Mouse (Mus musculus) stomach, embryonic 14.5 days (tissue): ENCODE results near the gene Zmym5. TPM values are rescaled to one million over a fixed set of nuclear protein-coding genes. Genes with fewer than 3 reads are reported as not detected.
A peak's percentile ranks its signal among the peaks of the same experiment; 100 is the strongest.
"Not testable (repeated sequence)": the region's sequence is repeated elsewhere in the genome, so short reads cannot be mapped to it uniquely, and the experiment has no call there.

ENCODE experiments used
- ATAC-seq: fragments of 200-750 bp; cut with Nextera tagmentation; 2 replicates; pipeline ENCODE4 v1.8.0; 2017; ENCODE audit warnings: low read depth, moderate TSS enrichment; ENCODE audit not compliant: insufficient number of reproducible peaks, insufficient read depth, low FRiP score
- H3K27ac ChIP-seq: fragments of 300-500 bp; sonication (generic); 2 replicates; pipeline ENCODE4 v1.5.1; 2014; ENCODE audit warnings: mild to moderate bottlenecking, low read length, moderate library complexity, mixed read lengths
- H3K27me3 ChIP-seq: fragments of 300-500 bp; sonication (generic); 2 replicates; pipeline ENCODE4 v1.6.1; 2014; ENCODE audit warnings: low read length, control low read depth, mixed read lengths; ENCODE audit not compliant: control insufficient read depth, insufficient read depth
- H3K36me3 ChIP-seq: fragments of 300-500 bp; sonication (generic); 2 replicates; pipeline ENCODE4 v1.6.1; 2014; ENCODE audit warnings: mild to moderate bottlenecking, control low read depth, low read length, moderate library complexity, mixed read lengths; ENCODE audit not compliant: control insufficient read depth, insufficient read depth
- H3K4me1 ChIP-seq: fragments of 300-500 bp; sonication (generic); 2 replicates; pipeline ENCODE4 v1.6.1; 2014; ENCODE audit warnings: low read length, control low read depth, mixed read lengths; ENCODE audit not compliant: control insufficient read depth, insufficient read depth
- H3K4me2 ChIP-seq: fragments of 300-500 bp; sonication (generic); replicated peaks from 2 replicates; pipeline ENCODE4 v1.6.1; 2014; ENCODE audit warnings: low read depth, low read length, control low read depth
- H3K4me3 ChIP-seq: fragments of 300-500 bp; sonication (generic); 2 replicates; pipeline ENCODE4 v1.5.1; 2014; ENCODE audit warnings: low read depth, low read length, control low read depth
- H3K9ac ChIP-seq: fragments of 300-500 bp; sonication (generic); replicated peaks from 2 replicates; pipeline ENCODE4 v1.6.1; 2014; ENCODE audit warnings: low read depth, mild to moderate bottlenecking, control low read depth, low read length, moderate library complexity, mixed read lengths
- H3K9me3 ChIP-seq: fragments of 300-500 bp; sonication (generic); 2 replicates; pipeline ENCODE4 v1.6.1; 2016; ENCODE audit warnings: low read depth, low read length, control low read depth; ENCODE audit not compliant: control insufficient read depth
- WGBS: fragments of 180-500 bp; shearing (Covaris S2); extraction: QIAGEN DNeasy Blood & Tissue Kit; methylation state at CpG from one replicate; pipeline ENCODE4 v1.1.7; 2014; 5-methylcytosine and 5-hydroxymethylcytosine counted together
- polyA plus RNA-seq: library from polyadenylated mRNA; unstranded; fragments of >200 nt; fragmentation: Nextera tagmentation; extraction: Ambion mirVana; gene quantifications from 2 replicates; pipeline ENCODE4 v1.2.1, GENCODE M21; 2014

Gene Zmym5
- polyA plus RNA-seq, 1 experiment from 2014 or later: 27.8 TPM

DNA sequence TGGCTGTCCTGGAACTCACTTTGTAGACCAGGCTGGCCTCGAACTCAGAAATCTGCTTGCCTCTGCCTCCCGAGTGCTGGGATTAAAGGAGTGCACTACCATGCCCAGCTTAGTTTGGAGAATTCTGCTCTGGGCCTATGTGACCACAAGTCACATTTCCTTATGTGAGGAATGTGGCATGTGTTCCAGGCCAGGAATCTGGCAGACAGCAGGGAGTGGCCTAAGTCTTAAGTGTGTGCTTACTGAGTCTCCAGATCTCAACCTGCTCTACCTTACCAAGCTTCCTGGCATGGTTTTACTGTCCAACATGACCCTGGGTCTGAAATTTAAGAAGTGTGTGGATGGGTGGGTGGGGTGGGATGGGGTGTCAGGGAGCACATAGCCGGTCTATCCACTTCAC, 20.6 kb upstream of the Zmym5 start:
- no peak overlapping the region for H3K4me3 ChIP-seq
- H3K27ac ChIP-seq: no peak overlapping the region
- H3K9me3 ChIP-seq: no peaks in the 10 kb centered on the region
- H3K36me3 ChIP-seq: no peaks in the 10 kb centered on the region
- H3K4me2 ChIP-seq: no peak overlapping the region
- no peaks in the 10 kb centered on the region for H3K27me3 ChIP-seq
- ATAC-seq: no peak
- no peak overlapping the region for H3K9ac ChIP-seq
- no peaks in the 10 kb centered on the region for H3K4me1 ChIP-seq
- WGBS: 85% methylated on average over 3 of the region's 3 CpGs

DNA sequence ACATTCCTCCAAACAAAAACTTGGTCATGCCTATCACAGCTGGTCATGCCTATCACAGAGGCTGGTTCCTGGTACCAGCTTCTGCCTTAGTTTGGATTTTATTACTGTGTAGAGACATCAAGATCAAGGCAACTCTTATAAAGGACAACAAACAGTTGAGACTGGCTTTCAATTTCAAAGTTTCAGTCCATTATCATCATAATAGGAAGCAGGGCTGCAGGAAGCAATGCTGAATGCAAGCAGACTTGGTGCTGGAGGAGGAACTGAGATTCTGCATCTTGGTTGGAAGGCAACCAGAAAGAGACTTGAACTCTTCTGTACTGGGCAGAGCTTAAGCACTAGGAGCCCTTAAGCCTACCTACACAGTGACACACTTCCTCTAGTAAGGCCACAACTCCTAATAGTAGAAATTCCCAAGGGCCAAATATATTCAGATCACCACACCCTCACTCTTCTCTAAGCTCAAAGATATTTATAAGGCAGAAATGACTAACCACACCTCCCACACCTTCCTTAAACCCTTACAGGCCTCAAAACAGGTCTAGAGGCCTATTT, 19.1 kb upstream of the Zmym5 start:
- no peaks in the 10 kb centered on the region for H3K9me3 ChIP-seq
- no peak overlapping the region for H3K27ac ChIP-seq
- H3K4me2 ChIP-seq: no peak overlapping the region
- no peak overlapping the region for H3K9ac ChIP-seq
- no peaks in the 10 kb centered on the region for H3K27me3 ChIP-seq
- H3K4me1 ChIP-seq: no peaks in the 10 kb centered on the region
- H3K4me3 ChIP-seq: no peak overlapping the region
- no peak for ATAC-seq
- no peaks in the 10 kb centered on the region for H3K36me3 ChIP-seq

DNA sequence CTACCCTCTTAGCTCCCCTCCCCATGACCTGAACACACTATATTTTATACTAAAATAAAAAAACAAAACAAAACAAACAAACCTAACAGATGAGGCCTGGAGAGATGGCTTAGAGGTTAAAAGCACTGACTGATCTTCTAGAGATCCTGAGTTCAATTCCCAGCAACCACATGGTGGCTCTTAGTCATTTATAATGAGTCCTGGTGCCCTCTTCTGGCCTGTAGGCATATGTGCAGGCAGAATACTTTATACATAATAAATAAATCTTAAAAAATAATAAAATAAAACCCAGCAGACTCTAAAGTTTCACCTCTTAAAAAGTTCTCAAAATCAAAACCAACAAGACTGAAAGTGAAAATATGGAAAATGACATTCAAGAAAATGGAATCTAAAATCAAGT, 13.0 kb upstream of the Zmym5 start:
- no peak overlapping the region for H3K9ac ChIP-seq
- no peaks in the 10 kb centered on the region for H3K27me3 ChIP-seq
- no peak for ATAC-seq
- no peak overlapping the region for H3K4me3 ChIP-seq
- peaks cover 4% of the 10 kb centered on the region; the same call in 1 of the 2 replicates for H3K9me3 ChIP-seq
- H3K27ac ChIP-seq: no peak overlapping the region
- no peaks in the 10 kb centered on the region for H3K4me1 ChIP-seq
- H3K36me3 ChIP-seq: no peaks in the 10 kb centered on the region
- H3K4me2 ChIP-seq: no peak overlapping the region

- Histone ChIP-seq H3K27ac (0 out of 2 replicates have a peak overlapping the region, but pooled peaks have one; percentile 21), H3K9ac (no peak overlapping the region), H3K9me3 (peaks cover 4% of the 10 kb centered on the region; the same call in 1 of the 2 replicates), H3K27me3 (no peaks in the 10 kb centered on the region), H3K4me3 (no peak overlapping the region), H3K4me1 (no peaks in the 10 kb centered on the region), H3K4me2 (no peak overlapping the region), H3K36me3 (no peaks in the 10 kb centered on the region)
- whole genome bisulfite sequencing: 15% methylated on average over 11 of the region's 11 CpGs
- ATAC-seq: no peak
Observed at GRCm38 (mm10) chr14:56817616-56818015, 6.1 kb upstream of the Zmym5 start.

DNA sequence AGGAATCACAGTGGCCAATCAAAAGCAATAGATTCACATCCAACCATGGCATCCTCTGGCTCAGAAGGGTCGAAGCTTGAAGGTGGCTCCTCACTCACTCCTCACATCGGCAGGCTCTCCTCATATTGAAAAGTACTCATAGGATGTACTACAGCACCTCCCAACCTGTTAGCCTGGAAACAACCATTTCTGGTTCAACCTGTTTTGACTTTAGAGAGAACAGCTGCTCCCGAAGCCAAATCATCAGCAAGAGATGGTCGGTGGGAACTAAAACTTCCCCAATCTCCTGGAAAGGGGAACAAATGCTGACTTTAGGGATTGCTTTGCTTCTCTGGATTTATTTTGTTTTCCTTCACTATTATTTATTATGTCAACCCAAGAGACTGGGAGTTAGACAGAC, 5.6 kb upstream of the Zmym5 start:
- H3K27me3 ChIP-seq: no peaks in the 10 kb centered on the region
- no peak overlapping the region for H3K4me3 ChIP-seq
- H3K9me3 ChIP-seq: peaks cover 4% of the 10 kb centered on the region; the same call in 1 of the 2 replicates
- H3K9ac ChIP-seq: no peak overlapping the region
- no peak for ATAC-seq
- H3K4me1 ChIP-seq: no peaks in the 10 kb centered on the region
- 66% methylated on average over 4 of the region's 4 CpGs for WGBS
- no peaks in the 10 kb centered on the region for H3K36me3 ChIP-seq
- no peak overlapping the region for H3K27ac ChIP-seq
- no peak overlapping the region for H3K4me2 ChIP-seq

GRCm38 (mm10) chr14:56816541-56816940, 5.0 kb upstream of the Zmym5 start:
- no peak for ATAC-seq
- peaks cover 4% of the 10 kb centered on the region; the same call in 1 of the 2 replicates for H3K9me3 ChIP-seq
- H3K27me3 ChIP-seq: no peaks in the 10 kb centered on the region
- WGBS: 90% methylated on average over 4 of the region's 4 CpGs
- H3K4me2 ChIP-seq: no peak overlapping the region
- no peaks in the 10 kb centered on the region for H3K4me1 ChIP-seq
- no peak overlapping the region for H3K4me3 ChIP-seq
- H3K27ac ChIP-seq: no peak overlapping the region
- no peaks in the 10 kb centered on the region for H3K36me3 ChIP-seq
- H3K9ac ChIP-seq: no peak overlapping the region

DNA sequence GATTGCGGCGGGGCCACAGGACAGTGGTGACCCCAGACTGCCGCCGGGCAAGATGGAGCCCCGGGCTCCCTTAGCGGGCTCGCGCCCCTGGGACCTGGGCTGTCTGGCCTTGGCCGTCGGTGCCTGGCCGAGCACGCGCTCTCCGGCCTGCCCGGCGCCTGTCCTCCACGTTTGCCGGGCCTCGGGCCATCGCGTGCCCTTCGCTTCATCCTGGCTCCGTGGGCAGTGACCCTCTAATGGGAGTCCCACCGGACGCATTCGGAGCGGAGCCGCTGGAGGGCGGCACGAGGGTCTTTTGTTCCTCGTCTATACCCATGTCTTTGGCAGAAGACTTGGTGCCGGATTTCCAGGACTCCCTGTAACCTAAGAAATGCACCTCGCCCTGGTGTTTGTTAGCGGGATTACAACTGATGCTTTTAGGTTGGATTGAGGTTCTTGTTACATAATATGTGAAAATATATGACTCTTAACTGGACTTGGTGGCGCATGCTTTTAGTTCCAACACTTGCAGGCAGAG, 1.1 kb upstream of the Zmym5 start:
- Histone ChIP-seq H3K36me3 (no peaks in the 10 kb centered on the region), H3K27ac (peak overlapping the region; percentile 94), H3K4me1 (no peaks in the 10 kb centered on the region), H3K4me3 (peak overlapping the region; percentile 49), H3K9me3 (no peaks in the 10 kb centered on the region), H3K4me2 (peak overlapping the region; percentile 53), H3K27me3 (no peaks in the 10 kb centered on the region), H3K9ac (peak overlapping the region; percentile 72)
- peak; percentile 25 for ATAC-seq
- WGBS: under 1% methylated on average over 30 of the region's 35 CpGs

GRCm38 (mm10) chr14:56810781-56811690, 480 bp downstream of the Zmym5 start:
- H3K4me3 ChIP-seq: peak overlapping the region; percentile 72
- peak overlapping the region; percentile 71 for H3K9ac ChIP-seq
- not testable (repeated sequence) for H3K27me3 ChIP-seq, H3K4me1 ChIP-seq, H3K9me3 ChIP-seq, H3K36me3 ChIP-seq
- H3K4me2 ChIP-seq: peak overlapping the region; percentile 65
- ATAC-seq: peak; percentile 82; the same call in 1 of the 2 replicates
- H3K27ac ChIP-seq: peak overlapping the region; percentile 90
- under 1% methylated on average over 25 of the region's 86 CpGs for WGBS
